Mouse (Mus musculus): Measurements from ENCODE around the gene Irf2bp2.

Irf2bp2 gene

DNA sequence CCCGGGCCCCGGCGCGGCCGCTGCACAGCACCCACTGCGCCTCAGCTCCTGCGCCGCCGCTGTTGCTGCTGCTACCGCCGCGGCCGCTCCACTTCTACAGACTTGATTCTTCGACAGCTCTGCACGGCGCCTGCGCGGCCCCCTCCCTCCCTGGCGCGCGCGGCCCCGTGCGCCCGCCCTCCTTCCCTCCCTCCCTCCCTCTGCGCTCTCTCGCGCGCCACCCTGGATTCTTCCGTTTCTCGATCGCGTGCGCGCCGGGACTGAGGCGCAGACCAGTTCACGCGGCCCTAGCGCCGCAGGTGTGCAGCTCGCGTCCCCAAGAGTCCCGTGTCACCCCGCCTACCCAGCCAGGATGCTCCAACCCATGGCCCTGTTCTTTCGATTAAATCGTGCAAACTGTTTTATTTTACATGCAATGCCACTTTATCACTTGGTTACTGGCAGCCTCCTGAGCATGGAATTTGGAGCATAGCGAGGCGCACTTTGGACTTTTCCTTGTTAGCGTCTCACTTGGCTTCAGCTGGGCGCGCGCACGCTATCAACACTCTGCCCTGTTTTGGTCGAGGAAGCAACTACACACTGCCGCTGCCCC lies at the start of gene Irf2bp2:
Irf2bp2 (minus strand) TSS at position 98 of the 592 bp plus-strand sequence.
- peak; percentile 97 for DNase-seq (ENCODE audit: low read depth)

DNA sequence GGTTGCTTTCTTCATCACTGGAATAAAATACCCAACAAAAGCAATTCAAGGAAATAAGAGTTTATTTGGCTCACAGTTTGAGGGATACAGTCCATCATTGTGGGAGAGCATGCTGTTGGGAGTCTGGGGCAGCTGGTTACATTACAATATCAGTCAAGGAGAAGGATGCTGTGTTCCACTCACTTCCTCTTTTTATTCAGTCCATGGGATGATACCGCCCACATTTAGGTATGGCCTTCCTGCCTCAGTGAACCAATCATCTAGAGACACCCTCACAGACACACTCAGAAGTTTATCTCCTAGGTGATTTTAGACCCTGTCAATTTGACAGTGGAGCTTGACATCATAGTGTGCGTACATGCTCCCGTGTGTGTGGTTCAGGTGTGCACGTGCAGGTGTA lies 48.9 kb upstream of the Irf2bp2 start:
- DNase-seq (ENCODE audit: low read depth) = no peak

DNA sequence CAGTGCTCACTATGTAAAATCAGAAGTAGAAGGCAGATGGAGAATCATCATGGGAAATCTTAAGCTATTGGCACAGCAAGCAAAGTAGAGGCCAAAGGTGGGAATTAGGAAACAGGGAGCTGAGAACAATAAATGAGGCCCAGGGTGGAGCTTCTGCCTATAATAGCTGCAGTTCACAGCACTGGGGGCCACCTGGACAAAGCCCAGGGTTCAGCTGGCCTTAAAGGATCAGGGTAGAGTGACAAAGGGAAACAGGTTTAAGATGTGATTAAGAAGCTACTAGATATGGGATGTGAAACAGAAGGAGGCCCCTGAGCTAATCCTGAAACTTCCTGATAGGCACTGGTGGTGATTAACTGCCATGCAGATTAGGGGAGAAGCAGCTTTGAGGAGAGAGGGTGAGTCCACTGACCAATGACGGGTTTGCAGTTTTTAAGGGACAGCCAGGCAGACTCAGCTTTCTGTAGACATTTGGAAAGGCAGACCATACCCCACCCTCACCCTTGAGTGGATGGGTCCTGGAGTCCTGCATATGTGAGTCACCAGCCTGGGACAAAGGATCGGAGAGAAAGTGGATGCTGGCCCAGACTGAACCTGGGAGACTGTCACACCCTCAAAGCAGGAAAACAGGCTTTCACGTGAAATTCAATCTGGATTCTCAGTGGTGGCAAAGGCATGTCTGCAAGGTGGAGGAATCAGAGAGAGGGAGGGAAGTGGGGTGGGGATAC lies 47.9 kb upstream of the Irf2bp2 start:
- DNase-seq (ENCODE audit: low read depth) = no peak

DNA sequence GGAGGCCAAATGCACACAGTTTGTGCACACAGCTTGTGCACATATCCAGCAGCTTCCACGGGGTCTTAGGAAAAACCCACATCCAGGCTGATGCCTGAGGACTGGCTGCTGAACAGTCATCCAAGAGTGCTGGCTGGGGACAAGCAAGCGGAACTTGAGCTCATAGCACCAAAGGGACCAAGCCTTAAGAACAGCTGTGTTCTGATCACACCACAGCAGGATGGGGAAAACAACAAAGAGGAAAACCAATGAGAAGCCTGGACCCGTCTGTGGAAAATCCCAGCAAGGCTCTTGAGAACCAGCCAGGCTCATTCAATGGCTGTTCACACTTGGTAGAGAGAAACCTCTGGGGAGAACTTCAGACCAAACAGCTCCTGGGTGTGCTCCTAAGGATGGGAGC lies 45.4 kb upstream of the Irf2bp2 start:
- no peak for DNase-seq (ENCODE audit: low read depth)

GRCm38 (mm10) chr8:126638027-126638426 lies 44.2 kb upstream of the Irf2bp2 start:
- DNase-seq (ENCODE audit: low read depth) = no peak

DNA sequence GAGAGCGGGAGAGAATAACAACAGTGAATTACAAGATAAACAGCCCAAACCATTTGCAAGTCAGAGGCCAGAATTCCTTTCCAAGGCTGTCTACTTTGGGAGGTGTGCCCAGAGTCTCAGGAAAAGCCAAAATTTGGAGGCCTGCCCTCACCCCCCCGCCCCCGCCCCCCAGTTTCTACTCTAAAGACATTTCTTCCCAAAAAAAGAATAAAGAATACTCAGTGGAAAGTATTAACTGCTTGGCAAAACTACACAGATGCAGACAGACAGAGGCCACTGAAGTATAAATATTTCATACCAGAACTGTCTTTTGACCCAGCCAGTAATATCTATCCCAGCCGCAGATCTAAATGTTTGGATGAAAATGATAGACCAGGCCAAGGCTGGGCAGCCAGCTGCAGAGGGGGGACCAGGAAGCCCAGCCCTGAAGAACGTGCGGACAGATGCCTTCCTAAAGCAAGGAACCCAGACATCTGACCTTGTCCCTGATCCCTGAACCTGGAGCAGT lies 40.8 kb upstream of the Irf2bp2 start:
- DNase-seq (ENCODE audit: low read depth) = no peak

DNA sequence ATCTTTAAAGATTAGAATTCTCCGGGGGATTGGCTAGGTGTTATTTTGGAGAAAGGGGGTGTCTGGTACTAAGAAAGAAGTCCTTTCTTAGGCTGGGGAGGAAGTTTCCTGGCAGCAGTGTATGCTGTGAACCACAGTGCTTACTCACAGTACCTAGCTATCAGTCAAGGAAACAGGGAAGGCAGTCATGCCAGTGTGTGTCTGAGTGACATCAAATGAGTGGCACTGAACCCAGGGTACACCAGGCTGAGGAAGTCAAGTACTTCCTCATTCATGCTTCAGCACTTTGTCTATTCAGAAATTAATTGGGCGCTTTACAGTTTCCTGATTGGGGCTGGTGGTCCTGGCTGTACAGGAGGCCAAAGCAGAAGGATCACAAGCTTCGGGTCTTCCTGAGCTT lies 34.8 kb upstream of the Irf2bp2 start:
- DNase-seq (ENCODE audit: low read depth) = no peak

DNA sequence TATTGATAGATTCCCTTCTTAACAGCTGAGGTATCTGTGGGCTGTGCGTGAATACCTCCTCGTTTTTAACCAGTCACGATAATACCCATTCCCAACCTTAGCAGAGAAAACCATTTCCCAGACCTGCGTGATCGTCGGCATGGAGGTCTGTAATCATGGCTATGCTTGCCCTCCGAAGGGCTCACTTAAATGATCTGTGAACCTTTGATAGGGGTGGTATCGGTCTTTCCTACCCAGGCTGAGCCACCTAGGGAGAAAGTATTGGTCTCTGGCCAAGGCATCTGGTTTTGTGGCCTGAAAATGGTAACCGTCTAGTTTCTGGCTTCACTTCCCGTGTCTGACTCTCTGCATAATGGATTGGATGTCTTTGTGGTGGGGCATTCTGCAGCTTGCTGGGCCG lies 32.6 kb upstream of the Irf2bp2 start:
- no peak for DNase-seq (ENCODE audit: low read depth)

- no peak for DNase-seq (ENCODE audit: low read depth)
Observed at GRCm38 (mm10) chr8:126622111-126622795, 28.5 kb upstream of the Irf2bp2 start.

DNA sequence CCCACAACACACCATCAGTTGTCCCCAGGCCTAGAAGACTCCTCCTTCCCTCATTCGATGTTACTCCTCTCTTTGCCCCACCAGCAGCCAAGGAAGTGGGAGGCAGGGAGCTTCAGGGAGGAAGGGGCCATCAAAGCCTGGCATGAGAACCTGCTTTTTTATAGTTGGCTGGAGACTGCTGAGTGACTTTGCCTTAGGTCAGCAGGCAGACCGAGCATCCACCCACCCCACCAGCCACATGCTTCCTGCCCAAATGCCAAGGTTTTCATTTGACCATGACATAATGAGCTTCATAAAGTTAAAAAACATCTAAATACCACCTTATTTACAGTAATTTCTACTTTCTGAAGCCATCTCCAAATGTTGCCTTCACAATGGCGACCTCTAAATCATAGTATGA lies 26.9 kb upstream of the Irf2bp2 start:
- no peak for DNase-seq (ENCODE audit: low read depth)

DNA sequence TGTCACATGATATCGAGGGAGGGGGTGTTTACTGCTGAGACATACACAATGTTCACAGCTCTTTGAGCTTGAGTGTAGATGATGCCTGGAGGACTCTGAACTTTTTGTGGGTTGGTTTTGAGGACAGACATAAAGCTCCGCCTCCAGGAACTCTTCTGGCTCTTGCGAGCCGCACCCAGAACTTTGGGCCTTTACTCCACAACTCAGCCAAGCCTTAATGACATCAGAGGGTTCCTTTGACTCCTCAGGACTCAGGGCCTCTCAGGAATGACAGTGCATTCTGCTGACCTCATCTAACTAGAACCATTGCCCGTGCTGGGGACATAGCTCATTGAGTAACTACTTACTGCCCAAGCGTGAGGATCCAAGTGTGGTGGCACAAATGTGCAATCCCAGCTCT lies 25.7 kb upstream of the Irf2bp2 start:
- no peak for DNase-seq (ENCODE audit: low read depth)

DNA sequence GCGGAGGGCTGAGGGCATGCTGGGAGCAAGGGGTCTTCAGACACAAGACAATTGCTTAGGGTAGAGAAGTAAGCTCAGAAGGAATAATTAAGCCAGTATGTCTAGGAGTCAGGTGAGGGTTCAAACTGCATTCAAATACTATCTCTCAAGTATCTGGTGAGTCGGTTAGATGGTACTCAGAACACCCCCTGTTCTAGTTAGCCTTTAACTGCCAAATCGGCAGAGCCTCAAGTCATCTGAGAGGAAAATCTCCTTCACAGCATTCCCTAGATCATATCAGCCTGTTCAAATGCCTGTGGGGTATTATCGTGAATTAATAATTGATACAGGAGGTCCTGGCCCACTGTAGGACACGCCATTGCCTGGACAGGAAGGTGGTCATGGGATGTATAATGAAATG lies 23.9 kb upstream of the Irf2bp2 start:
- no peak for DNase-seq (ENCODE audit: low read depth)

DNA sequence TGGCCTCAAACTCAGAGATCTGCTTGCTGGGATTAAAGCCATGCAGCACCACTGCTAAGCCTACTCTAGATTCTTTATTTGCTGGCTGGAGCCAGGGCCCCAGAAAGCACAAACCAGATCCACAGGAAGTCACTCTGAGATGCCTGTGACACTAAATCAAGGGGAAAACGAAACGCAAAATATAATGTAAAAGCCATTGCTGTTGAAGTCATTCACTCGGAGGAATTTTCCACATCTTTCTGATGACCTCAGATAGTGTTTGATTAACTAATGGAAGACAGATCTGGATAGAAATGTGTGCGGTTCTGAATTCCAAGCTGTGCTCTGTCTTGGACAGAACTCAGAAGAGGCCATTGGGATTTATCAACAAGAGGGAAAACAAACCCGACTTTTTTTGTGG lies 22.9 kb upstream of the Irf2bp2 start:
- peak; percentile 71 for DNase-seq (ENCODE audit: low read depth)

DNA sequence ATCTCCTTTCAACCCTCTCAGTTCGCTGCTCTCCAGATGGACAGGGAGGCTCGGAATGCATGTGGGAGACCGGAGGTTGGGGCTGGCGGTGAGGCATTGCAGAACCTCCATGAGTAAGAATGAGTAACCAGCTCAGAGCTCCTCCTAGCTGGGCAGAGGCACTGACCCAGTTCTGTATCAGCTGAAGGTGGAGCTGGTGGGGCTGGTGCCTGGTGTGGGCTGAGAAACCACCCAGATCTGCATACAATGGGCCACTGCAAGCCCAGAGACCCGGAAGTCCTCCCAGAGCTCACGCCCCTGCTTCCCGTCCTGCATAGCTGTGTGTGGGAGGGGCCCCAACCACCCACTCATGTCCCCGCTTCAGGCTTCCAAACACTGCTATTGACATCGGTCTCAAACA lies 22.0 kb upstream of the Irf2bp2 start:
- DNase-seq (ENCODE audit: low read depth) = peak; percentile 86

DNA sequence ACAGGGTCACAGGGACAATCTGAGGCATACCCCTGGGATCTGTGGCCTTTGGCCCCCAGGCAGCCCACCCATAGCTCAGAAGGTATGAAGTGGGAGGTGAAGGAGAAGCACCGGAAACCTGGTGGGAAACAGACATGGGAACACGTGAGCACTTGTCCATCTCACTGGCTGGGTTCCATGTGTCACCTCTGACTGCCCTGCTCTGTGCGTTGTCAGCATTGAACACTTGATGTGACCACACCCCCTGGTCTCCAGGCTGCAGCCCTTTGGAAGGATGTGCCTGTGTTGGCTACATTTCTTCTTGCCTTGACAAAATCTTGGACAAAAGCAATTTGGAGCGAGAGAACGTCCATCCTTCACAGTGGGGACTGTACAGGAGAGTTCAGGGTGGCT lies 20.9 kb upstream of the Irf2bp2 start:
- peak; percentile 54 for DNase-seq (ENCODE audit: low read depth)

DNA sequence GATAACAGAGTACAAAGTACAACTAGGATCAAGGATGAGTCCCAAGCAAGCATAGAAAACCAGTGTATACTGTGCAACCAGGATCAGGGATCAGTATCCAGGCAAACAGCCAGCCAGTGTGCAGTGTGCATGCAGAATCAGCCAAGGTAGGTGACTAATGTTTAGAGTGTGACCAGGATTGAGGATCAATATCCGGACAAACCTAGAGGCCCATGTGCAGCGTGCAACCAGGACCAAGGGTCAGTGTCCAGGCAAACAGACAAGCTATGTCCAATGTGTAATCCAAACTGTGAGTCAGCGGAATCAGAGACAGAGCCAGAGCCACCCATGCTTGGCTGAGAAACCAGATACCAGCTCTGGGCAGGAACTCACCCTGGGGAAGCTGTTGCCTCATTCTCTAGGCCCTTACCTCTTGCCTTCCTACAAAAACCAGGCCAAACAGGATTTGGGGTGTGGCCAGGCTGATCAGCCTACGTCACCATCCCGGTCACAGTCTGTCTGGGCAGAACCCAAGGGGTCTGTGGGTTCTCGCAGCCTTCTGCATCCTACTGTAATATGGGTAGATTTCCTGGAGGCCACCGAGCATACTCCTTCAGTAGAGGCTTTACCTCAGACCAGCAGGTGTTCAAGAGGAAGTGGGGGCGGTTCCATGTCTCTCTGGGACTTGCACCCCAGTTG lies 20.4 kb upstream of the Irf2bp2 start:
- DNase-seq (ENCODE audit: low read depth) = peak; percentile 68

- DNase-seq (ENCODE audit: low read depth) = no peak
Observed at GRCm38 (mm10) chr8:126613143-126613542, 19.4 kb upstream of the Irf2bp2 start.

- DNase-seq (ENCODE audit: low read depth) = peak; percentile 14
Observed at GRCm38 (mm10) chr8:126612739-126613138, 19.0 kb upstream of the Irf2bp2 start.

DNA sequence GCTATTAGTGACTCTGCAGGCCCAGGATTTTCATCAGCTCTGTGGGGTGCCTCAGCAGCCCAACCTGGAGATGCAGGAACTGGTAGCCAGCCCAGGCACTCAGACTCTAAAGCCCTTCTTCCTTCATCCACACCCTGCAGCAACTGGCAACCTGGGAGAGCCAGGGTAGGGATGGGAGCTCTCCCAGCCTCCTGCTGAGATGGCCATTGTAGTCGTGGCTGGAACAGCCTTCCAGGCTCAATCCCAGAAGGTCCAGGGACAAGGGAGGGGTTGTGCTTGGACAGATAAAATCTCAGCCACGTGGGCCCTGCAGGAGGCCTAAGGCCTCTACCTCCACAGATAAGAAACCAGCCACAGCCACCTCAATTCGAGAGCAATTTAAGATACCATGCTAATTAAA lies 16.9 kb upstream of the Irf2bp2 start:
- DNase-seq (ENCODE audit: low read depth) = no peak

- DNase-seq (ENCODE audit: low read depth) = no peak
Observed at GRCm38 (mm10) chr8:126609556-126610263, 15.9 kb upstream of the Irf2bp2 start.

DNA sequence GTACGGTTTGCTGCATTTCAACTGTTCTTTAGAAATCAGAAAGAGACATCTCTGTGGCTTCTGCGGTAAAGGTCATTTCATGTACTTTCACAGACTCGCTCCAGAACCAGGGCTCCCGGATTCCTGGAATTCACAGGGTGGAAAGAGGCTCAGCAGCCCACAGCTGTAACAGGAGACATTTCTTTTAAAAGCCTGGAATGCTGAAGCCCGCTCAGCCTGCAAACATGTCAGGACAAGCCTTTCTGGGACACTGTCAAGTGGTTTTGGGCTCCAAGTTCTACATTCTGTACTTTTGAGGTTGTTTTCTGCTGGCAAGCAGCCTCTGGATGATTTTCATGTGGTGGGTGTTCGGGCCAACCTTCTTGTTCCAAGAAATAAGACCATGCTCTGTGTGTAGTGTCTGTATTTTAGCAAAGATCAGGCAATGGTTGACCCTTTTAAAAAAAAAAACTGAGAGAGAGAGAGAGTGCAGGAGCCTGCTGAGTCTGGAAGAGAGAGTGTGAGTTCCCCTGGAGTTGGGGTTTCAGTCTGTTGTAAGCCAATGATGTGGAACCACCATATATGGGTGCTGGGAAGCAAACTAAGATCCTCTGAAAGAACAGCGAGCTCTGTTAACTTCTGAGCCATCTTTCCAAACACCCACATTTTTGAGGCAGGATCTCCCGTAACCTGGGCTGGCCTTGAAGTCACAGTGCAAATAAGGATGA lies 9.6 kb upstream of the Irf2bp2 start:
- DNase-seq (ENCODE audit: low read depth) = no peak
